Mouse (Mus musculus) neural tube, embryonic 12.5 days (tissue): ENCODE data around the gene Ptrh2. TPM values are rescaled to one million over a fixed set of nuclear protein-coding genes. Genes with fewer than 3 reads are reported as not detected.

Source experiments
- ATAC-seq: fragments of 200-750 bp; cut with Nextera tagmentation; 2 replicates; pipeline ENCODE4 v1.8.0; 2017; ENCODE audit warnings: low read depth, mild to moderate bottlenecking, moderate TSS enrichment, moderate library complexity; ENCODE audit not compliant: low FRiP score
- H3K27ac ChIP-seq: fragments of 300-500 bp; sonication (generic); 2 replicates; pipeline ENCODE4 v1.5.1; 2016
- H3K27me3 ChIP-seq: fragments of 300-500 bp; sonication (generic); replicated peaks from 2 replicates; pipeline ENCODE4 v1.6.1; 2016; ENCODE audit warnings: mild to moderate bottlenecking
- H3K36me3 ChIP-seq: fragments of 300-500 bp; sonication (generic); 2 replicates; pipeline ENCODE4 v1.6.1; 2016; ENCODE audit warnings: mild to moderate bottlenecking
- H3K4me1 ChIP-seq: fragments of 300-500 bp; sonication (generic); 2 replicates; pipeline ENCODE4 v1.6.1; 2016
- H3K4me2 ChIP-seq: fragments of 300-500 bp; sonication (generic); replicated peaks from 2 replicates; pipeline ENCODE4 v1.6.1; 2016; ENCODE audit warnings: mild to moderate bottlenecking
- H3K4me3 ChIP-seq: fragments of 300-500 bp; sonication (generic); 2 replicates; pipeline ENCODE4 v1.5.1; 2016
- H3K9ac ChIP-seq: fragments of 300-500 bp; sonication (generic); 2 replicates; pipeline ENCODE4 v1.6.1; 2016; ENCODE audit warnings: mild to moderate bottlenecking
- H3K9me3 ChIP-seq: fragments of 300-500 bp; sonication (generic); 2 replicates; pipeline ENCODE4 v1.6.1; 2016; ENCODE audit warnings: mild to moderate bottlenecking
- WGBS: fragments of 180-500 bp; shearing (Covaris S2); methylation state at CpG from one replicate; pipeline ENCODE4 v1.1.7; 2016; 5-methylcytosine and 5-hydroxymethylcytosine counted together
- polyA plus RNA-seq: library from polyadenylated mRNA; unstranded; fragments of >200 nt; fragmentation: Nextera tagmentation; extraction: Ambion mirVana; gene quantifications from 2 replicates; pipeline ENCODE4 v1.2.1, GENCODE M21; 2016

The Ptrh2 gene
- 32.0 and 32.7 TPM in 2 replicates for polyA plus RNA-seq

- Histone ChIP-seq H3K9ac (peak within 1 kb of the TSS; percentile 73), H3K27me3 (no peaks in the 10 kb centered on the region), H3K4me1 (peaks cover 18% of the 10 kb centered on the region), H3K27ac (peak within 1 kb of the TSS; percentile 81), H3K4me3 (peak within 1 kb of the TSS; percentile 79), H3K9me3 (no peaks in the 10 kb centered on the region), H3K36me3 (peaks cover 14% of the 10 kb centered on the region; the same call in 1 of the 2 replicates), H3K4me2 (peak within 1 kb of the TSS; percentile 83)
- under 1% methylated on average over 56 of the region's 56 CpGs for WGBS
- peak; percentile 95 for ATAC-seq
Measured at GRCm38 (mm10) chr11:86683395-86684125, at the start of gene Ptrh2, which contains the start of gene Vmp1. TSS of gene Ptrh2 (plus strand) at chr11:86683985. TSS of gene Vmp1 (minus strand) at chr11:86683836.

- Histone ChIP-seq H3K4me1 (no peaks in the 10 kb centered on the region), H3K9me3 (no peaks in the 10 kb centered on the region), H3K4me3 (no peak overlapping the region), H3K27me3 (no peaks in the 10 kb centered on the region), H3K4me2 (no peak overlapping the region), H3K9ac (no peak overlapping the region), H3K27ac (no peak overlapping the region), H3K36me3 (peaks cover 4% of the 10 kb centered on the region)
- WGBS, result 92% methylated on average over 6 of the region's 6 CpGs
- ATAC-seq, result no peak
Measured at GRCm38 (mm10) chr11:86634396-86634795, 49.4 kb upstream of the Ptrh2 start.

- no peaks in the 10 kb centered on the region for H3K27me3 ChIP-seq
- 78% methylated on average over 2 of the region's 2 CpGs for WGBS
Measured at GRCm38 (mm10) chr11:86637697-86638096, 46.1 kb upstream of the Ptrh2 start.

GRCm38 (mm10) chr11:86641714-86642113, 42.1 kb upstream of the Ptrh2 start:
- Histone ChIP-seq H3K27ac (no peak overlapping the region), H3K9me3 (no peaks in the 10 kb centered on the region), H3K36me3 (peaks cover 12% of the 10 kb centered on the region), H3K9ac (no peak overlapping the region), H3K4me1 (no peaks in the 10 kb centered on the region), H3K4me2 (no peak overlapping the region), H3K27me3 (no peaks in the 10 kb centered on the region), H3K4me3 (no peak overlapping the region)
- WGBS, result 92% methylated on average over 4 of the region's 4 CpGs
- ATAC-seq, result no peak

More at GRCm38 (mm10) chr11:86637697-86638096, 46.1 kb upstream of the Ptrh2 start:
- Histone ChIP-seq H3K27ac (no peak overlapping the region), H3K36me3 (peaks cover 7% of the 10 kb centered on the region; the same call in 1 of the 2 replicates), H3K4me3 (no peak overlapping the region), H3K4me2 (no peak overlapping the region), H3K9ac (no peak overlapping the region), H3K9me3 (no peaks in the 10 kb centered on the region), H3K4me1 (no peaks in the 10 kb centered on the region)
- ATAC-seq, result no peak

- no peak for ATAC-seq
- H3K4me1 ChIP-seq, result no peaks in the 10 kb centered on the region
- H3K27ac ChIP-seq, result no peak overlapping the region
- H3K9ac ChIP-seq, result no peak overlapping the region
- H3K36me3 ChIP-seq, result peaks cover 12% of the 10 kb centered on the region
- H3K27me3 ChIP-seq, result no peaks in the 10 kb centered on the region
- no peak overlapping the region for H3K4me2 ChIP-seq
- H3K4me3 ChIP-seq, result no peak overlapping the region
- H3K9me3 ChIP-seq, result no peaks in the 10 kb centered on the region
- 96% methylated on average over 4 of the region's 4 CpGs for WGBS
Measured at GRCm38 (mm10) chr11:86644553-86644952, 39.2 kb upstream of the Ptrh2 start.

GRCm38 (mm10) chr11:86646136-86646834, 37.5 kb upstream of the Ptrh2 start:
- Histone ChIP-seq H3K4me1 (no peaks in the 10 kb centered on the region), H3K4me3 (no peak overlapping the region), H3K36me3 (peaks cover 9% of the 10 kb centered on the region), H3K27me3 (no peaks in the 10 kb centered on the region), H3K27ac (no peak overlapping the region), H3K9ac (no peak overlapping the region), H3K9me3 (no peaks in the 10 kb centered on the region), H3K4me2 (no peak overlapping the region)
- WGBS, result 61% methylated on average over 7 of the region's 7 CpGs
- no peak for ATAC-seq

GRCm38 (mm10) chr11:86646885-86647459, 36.8 kb upstream of the Ptrh2 start:
- ATAC-seq, result no peak
- peaks cover 9% of the 10 kb centered on the region for H3K36me3 ChIP-seq
- 90% methylated on average over 3 of the region's 3 CpGs for WGBS
- no peak overlapping the region for H3K9ac ChIP-seq
- no peaks in the 10 kb centered on the region for H3K9me3 ChIP-seq
- no peaks in the 10 kb centered on the region for H3K4me1 ChIP-seq
- H3K4me2 ChIP-seq, result no peak overlapping the region
- H3K4me3 ChIP-seq, result no peak overlapping the region
- H3K27me3 ChIP-seq, result no peaks in the 10 kb centered on the region
- no peak overlapping the region for H3K27ac ChIP-seq

GRCm38 (mm10) chr11:86647706-86648447, 35.9 kb upstream of the Ptrh2 start:
- ATAC-seq, result no peak
- Histone ChIP-seq H3K4me1 (no peaks in the 10 kb centered on the region), H3K27me3 (no peaks in the 10 kb centered on the region), H3K36me3 (peaks cover 5% of the 10 kb centered on the region), H3K9me3 (no peaks in the 10 kb centered on the region), H3K27ac (no peak overlapping the region), H3K4me3 (no peak overlapping the region), H3K4me2 (no peak overlapping the region), H3K9ac (no peak overlapping the region)
- WGBS, result 81% methylated on average over 15 of the region's 15 CpGs

- H3K9ac ChIP-seq, result no peak overlapping the region
- 84% methylated on average over 1 of the region's 1 CpGs for WGBS
- no peaks in the 10 kb centered on the region for H3K4me1 ChIP-seq
- H3K36me3 ChIP-seq, result no peaks in the 10 kb centered on the region
- no peak overlapping the region for H3K4me2 ChIP-seq
- H3K9me3 ChIP-seq, result no peaks in the 10 kb centered on the region
- no peaks in the 10 kb centered on the region for H3K27me3 ChIP-seq
- H3K4me3 ChIP-seq, result no peak overlapping the region
- no peak overlapping the region for H3K27ac ChIP-seq
- ATAC-seq, result no peak
Measured at GRCm38 (mm10) chr11:86649542-86649941, 34.2 kb upstream of the Ptrh2 start.

GRCm38 (mm10) chr11:86650676-86651075, 33.1 kb upstream of the Ptrh2 start:
- no peaks in the 10 kb centered on the region for H3K4me1 ChIP-seq
- H3K36me3 ChIP-seq, result no peaks in the 10 kb centered on the region
- WGBS, result 68% methylated on average over 6 of the region's 6 CpGs
- H3K4me3 ChIP-seq, result no peak overlapping the region
- no peaks in the 10 kb centered on the region for H3K9me3 ChIP-seq
- no peak for ATAC-seq
- no peak overlapping the region for H3K4me2 ChIP-seq
- H3K9ac ChIP-seq, result no peak overlapping the region
- H3K27me3 ChIP-seq, result no peaks in the 10 kb centered on the region
- no peak overlapping the region for H3K27ac ChIP-seq

GRCm38 (mm10) chr11:86652578-86652979, 31.2 kb upstream of the Ptrh2 start:
- H3K9me3 ChIP-seq, result no peaks in the 10 kb centered on the region
- ATAC-seq, result no peak
- H3K27ac ChIP-seq, result no peak overlapping the region
- H3K4me3 ChIP-seq, result no peak overlapping the region
- H3K9ac ChIP-seq, result no peak overlapping the region
- H3K36me3 ChIP-seq, result no peaks in the 10 kb centered on the region
- WGBS, result 95% methylated on average over 4 of the region's 4 CpGs
- H3K4me1 ChIP-seq, result no peaks in the 10 kb centered on the region
- H3K27me3 ChIP-seq, result no peaks in the 10 kb centered on the region
- no peak overlapping the region for H3K4me2 ChIP-seq

- Histone ChIP-seq H3K36me3 (no peaks in the 10 kb centered on the region), H3K27me3 (no peaks in the 10 kb centered on the region), H3K4me1 (no peaks in the 10 kb centered on the region), H3K4me3 (no peak overlapping the region), H3K9ac (no peak overlapping the region), H3K27ac (no peak overlapping the region), H3K9me3 (no peaks in the 10 kb centered on the region), H3K4me2 (no peak overlapping the region)
- WGBS, result 54% methylated on average over 3 of the region's 3 CpGs
- no peak for ATAC-seq
Measured at GRCm38 (mm10) chr11:86653446-86653845, 30.3 kb upstream of the Ptrh2 start.
